Mouse (Mus musculus) naive thymus-derived CD4-positive, alpha-beta T cell, adult 5 months (primary cell): Measurements from ENCODE around the gene Selenbp2. TPM values are rescaled to one million over a fixed set of nuclear protein-coding genes. Genes with fewer than 3 reads are reported as not detected.

Experiments used
- polyA plus RNA-seq: library from polyadenylated mRNA; unstranded; fragments of 100-300 nt; shearing (Covaris generic); gene quantifications from one replicate; pipeline ENCODE4 v1.2.1, GENCODE M21; 2017

Gene Selenbp2
- polyA plus RNA-seq: not detected

GRCm38 (mm10) chr3:94693329-94693825, at the start of gene Selenbp2:
TSS of gene Selenbp2 (plus strand) at chr3:94693556.

GRCm38 (mm10) chr3:94658740-94659095, 34.6 kb upstream of the Selenbp2 start, which contains the start of gene Tuft1:
TSS of gene Tuft1 (minus strand) at chr3:94658872.

Other genes with a start within 250 kb of the Selenbp2 start
- 2.5 TPM for gene Oaz3, start 249.6 kb upstream of the Selenbp2 start, polyA plus RNA-seq
- 0.31 TPM for gene Celf3, start 215.3 kb upstream of the Selenbp2 start, polyA plus RNA-seq
- gene Riiad1, start 213.2 kb upstream of the Selenbp2 start, polyA plus RNA-seq: not detected
- gene Snx27, start 110.8 kb upstream of the Selenbp2 start, polyA plus RNA-seq: 21.4 TPM
- not detected for gene Gm10972, start 50.4 kb upstream of the Selenbp2 start, polyA plus RNA-seq
- 5.8 TPM for gene Tuft1, start 34.7 kb upstream of the Selenbp2 start, polyA plus RNA-seq
- gene Cgn, start 92.9 kb downstream of the Selenbp2 start, polyA plus RNA-seq: 0.09 TPM
- gene Pogz, start 144.0 kb downstream of the Selenbp2 start, polyA plus RNA-seq: 25.1 TPM
- 270 TPM for gene Psmb4, start 193.4 kb downstream of the Selenbp2 start, polyA plus RNA-seq
- 2.3 TPM for gene Selenbp1, start 239.5 kb downstream of the Selenbp2 start, polyA plus RNA-seq